Mouse (Mus musculus): Measurements from ENCODE around the gene Gja8.
A peak's percentile ranks its signal among the peaks of the same experiment; 100 is the strongest.

Gene Gja8

DNA sequence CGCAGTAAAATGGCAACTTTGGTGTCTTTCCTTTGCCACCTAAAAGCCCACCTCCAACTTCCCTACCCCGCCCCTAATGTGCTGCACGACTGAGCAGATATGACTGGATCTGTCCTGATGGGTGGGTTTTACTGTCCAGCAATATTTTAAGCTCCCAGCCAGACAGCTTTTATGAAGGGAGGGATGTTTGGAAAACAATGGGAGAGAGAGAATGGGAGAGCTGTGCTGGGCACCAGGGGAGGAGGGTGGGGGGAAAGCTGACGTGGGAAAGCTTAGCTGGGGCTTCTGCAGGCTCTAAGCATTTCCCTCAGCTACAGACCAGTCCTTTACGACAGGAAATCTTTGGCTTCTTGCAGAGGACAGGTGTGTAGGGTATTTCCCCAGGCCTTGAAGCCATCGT is at the start of gene Gja8:
TSS of gene Gja8 (minus strand) at position 101 of the 400 bp plus-strand sequence.
- no peak for DNase-seq (ENCODE audit: low spot score)

DNA sequence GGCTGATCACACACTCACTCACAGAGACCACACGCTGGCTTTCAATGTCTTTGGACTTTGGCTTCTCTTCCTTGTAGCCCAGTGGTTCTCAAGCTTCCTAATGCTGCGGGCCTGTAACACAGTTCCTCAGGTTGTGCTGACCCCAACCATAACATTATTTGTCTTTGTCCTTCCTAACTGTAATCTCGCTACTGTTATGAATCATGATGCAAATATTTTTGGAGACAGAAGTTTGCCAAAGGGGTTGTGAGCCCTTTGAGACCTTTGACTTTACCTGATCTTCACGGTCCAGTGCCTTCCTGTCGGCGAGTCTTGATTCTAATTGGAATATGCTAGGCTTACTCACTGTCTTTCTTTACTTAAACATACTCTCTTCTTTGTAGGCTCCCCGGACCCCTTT is 48.6 kb upstream of the Gja8 start:
- no peak for DNase-seq (ENCODE audit: low spot score)

DNA sequence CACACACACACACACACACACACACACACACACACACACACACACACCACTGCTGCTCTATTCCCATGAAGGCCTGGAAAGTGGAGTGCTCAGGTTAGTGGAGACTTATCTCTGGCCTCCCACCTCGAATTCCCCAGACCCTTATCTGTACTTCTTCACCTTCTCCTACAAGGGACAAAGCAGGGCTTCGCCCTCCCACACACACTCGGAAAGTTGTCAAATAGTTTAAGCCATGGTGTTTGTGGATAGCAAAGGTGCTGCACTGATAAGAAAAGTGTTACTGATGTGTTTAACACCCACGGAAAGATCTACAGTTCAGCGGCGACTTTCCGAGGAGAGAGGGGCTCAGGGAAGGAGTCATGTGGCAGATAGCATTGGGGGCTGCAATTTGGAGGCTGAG is 45.2 kb upstream of the Gja8 start:
- no peak for DNase-seq (ENCODE audit: low spot score)

DNA sequence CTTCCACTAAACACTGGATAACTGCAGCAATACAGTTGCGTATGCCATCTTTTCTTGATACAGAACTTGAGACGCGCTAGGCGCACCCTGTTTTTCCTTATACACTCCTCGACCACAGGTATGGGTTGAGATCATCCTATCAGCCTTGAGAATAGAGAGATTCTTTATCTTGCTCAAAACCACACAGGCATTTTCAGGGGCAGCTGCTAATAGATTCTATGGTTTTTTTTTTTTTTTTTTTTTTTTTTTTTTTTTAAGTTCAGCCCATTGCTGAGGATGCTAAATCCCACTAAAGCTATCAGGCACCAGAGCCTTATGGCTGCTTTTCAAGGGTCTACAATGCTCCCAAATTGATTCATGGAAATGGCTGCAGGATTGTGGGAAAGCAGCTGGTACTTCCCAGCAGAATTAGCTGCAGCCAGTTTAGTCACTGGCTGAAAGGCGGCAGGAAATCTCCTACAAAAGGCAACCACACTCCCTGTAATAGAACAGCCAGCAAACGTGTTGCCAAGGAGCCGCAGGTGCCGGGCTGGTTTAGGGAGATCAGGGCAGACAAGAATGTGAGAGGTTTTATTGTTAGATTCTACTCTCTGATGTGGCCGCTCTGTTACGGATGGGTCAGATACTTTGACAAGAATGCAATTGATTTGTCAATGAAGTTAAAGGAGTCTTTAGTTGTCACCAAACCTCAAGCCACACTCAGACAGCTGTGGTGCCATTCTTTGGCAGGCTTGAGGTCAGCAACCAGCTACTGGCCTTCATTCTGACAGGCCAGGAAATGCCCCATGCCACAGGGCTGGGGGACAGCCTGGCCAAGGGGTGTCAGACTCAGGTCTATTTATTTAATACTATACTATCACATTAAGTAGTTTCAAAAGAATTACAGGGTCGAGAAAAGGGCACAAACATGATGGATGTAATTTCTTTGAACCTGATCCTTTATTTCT is 37.5 kb upstream of the Gja8 start:
- no peak for DNase-seq (ENCODE audit: low spot score)

DNA sequence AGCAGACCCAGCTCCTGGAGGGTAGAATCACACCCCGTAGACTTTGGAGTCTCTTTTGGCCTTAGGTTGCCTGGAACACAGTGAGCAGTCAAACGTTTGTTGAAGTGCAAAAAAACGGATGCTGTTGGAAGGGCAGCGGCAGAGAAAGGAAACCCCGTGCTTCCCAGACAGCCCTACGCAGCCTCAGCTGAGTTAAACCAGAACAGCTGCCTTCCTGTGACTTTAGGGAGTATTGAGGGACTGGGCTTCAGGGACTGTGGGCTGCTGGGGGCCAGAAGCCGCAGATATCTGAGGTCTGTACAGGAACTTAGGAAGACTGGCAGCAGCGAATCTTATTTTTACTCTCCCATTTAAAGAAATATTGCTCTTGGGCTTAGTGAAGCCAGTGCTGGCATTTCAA is 34.8 kb upstream of the Gja8 start:
- DNase-seq (ENCODE audit: low spot score), result no peak

DNA sequence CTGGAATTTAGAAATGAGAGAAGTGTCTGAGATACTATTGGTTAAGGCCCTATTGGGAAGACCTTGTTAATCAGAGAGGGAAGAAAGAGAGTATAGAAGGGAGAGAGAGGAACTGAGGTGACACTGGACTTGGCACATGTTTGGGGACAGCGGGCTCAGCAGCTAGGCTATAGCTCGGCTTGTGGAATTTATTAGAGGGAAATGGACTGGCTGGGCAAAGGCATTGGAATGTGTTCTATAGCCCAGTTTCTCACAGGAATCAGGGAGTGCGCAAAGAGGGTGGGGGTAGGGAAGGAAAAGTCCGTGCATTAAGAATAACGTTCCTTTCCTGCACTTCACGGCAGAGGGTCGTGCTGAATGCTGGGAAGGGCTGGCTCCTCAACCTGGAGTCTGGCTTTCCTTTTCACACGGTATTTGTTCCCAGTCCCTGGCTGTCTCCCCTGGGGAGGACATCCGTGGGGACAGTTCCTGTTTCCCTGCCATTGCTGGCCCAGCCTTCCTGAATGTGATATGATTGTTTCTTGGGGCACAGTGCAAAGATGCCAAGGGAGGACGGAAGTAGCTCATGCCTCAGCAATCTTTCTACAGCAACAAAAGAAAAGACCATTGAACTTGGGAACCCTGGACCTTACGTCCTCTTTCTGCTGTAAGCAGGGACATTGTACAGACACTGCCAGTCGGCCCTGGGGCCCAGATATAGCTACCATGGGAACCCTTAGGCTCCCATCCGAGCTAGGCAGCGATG is 27.8 kb upstream of the Gja8 start:
- DNase-seq (ENCODE audit: low spot score), result no peak

DNA sequence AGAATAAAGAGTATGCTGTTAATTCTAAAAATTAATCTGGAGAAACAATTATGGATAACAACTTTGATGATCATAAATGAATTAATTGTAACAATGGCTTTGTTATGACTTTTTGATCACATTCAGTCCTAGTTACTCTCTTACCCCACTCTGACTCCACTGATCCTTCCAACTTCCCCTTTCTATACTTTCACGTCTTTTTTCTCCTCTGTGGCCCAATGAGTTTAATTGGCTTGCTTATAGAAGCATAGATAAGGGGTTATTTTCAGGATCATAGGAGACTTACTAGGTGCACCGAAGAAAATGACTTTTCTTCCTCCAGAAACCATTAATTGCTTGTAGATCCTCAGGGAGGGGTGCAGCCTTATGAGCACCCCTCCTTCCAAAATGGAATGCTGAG is 16.9 kb upstream of the Gja8 start:
- no peak for DNase-seq (ENCODE audit: low spot score)

DNA sequence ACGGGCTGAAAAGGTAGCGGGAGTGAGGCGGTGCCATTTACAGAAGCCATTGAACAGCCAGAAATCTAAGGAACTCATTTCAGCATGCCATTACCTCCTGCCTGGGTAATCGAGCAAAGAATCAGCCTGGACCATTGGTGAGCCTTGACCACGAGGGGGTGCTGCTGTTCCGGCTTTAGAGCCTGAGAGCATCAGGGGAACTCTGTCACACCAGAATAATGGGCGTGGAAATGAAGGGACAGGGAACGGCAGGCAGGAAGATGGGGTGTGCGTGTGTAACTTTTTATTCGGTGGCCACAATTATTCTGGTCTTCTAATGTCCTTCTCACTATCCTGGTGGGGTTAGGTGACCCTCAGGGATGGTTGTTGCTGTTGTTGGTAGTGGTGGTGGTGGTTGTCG is 12.9 kb upstream of the Gja8 start:
- DNase-seq (ENCODE audit: low spot score), result peak; percentile 81

DNA sequence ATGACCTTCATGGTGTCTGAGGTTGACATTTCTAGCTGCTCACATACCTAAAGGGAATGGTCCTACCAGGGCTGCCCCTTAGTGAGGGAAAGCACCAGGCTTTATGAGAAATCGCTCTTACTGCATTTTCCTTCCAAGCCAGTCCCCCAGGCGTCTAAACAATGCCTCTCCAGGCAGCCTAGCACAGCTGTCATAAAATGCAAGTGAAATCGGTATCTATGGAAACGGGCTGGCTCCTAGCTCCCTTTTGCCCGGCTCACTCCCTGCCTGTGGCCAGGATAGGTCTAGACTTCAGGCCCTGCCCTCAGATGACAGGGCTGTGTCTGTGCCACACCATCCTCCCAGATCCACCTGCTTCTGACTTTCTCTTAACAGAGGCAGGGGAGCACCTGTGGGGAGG is 11.8 kb upstream of the Gja8 start:
- DNase-seq (ENCODE audit: low spot score), result no peak

DNA sequence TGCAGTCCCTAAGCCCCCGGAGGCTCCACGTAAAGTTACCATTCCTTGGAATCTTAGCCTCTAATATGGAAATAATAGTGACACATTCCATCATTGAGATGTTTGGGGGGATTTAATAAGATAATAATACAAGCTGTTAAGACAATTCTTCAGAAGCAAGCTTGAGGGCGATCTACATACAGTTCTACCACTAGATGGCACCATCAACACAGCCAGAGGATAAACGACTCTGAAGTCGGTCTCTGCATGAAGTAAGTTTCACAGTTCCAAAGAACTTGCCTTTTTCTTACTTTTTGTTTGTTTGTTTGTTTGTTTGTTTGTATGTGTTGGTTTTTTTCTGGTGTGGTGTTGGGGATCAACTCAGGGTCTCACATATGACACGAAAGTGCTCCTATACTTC is 10.4 kb upstream of the Gja8 start:
- DNase-seq (ENCODE audit: low spot score), result peak; percentile 29

DNA sequence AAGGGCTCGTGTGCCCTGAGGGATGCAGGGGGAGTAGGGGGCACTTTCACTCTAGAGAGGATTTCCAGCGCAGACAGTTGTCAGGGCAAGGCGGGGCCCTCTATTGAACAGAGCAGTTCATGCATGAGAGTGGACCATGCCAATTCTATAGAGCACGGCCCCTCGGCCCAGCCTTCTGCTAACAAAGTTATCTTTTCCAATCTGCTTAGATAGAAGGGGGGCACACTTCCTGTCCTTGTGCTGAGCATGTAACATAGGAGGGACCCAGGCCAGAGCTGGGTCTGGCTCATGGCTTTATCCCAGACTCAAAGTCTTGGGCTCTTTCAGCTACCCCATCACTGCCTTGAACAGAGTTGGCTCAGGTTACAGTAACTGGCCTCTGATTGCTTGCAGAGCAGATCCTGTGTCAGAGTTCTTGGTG is 5.5 kb upstream of the Gja8 start:
- DNase-seq (ENCODE audit: low spot score), result no peak

DNA sequence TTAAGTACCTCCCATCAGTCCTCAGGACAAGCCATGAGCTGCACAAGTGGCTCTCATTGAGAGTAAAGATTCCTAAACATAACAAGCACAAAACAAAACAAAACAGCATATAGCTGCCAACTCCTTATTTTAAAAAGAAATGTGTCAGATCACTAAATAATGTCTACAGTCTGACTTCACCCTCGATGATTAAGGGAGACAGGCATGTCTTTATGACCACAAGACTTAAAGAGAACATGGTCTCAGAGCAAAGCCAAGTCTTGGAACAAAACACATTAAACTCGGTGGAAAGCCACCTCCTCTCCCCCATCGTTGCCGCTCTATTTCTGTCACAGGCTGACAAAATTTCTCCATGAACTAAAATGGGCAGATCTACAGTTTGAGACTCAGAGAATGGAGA is 1.2 kb downstream of the Gja8 start:
- DNase-seq (ENCODE audit: low spot score), result no peak

DNA sequence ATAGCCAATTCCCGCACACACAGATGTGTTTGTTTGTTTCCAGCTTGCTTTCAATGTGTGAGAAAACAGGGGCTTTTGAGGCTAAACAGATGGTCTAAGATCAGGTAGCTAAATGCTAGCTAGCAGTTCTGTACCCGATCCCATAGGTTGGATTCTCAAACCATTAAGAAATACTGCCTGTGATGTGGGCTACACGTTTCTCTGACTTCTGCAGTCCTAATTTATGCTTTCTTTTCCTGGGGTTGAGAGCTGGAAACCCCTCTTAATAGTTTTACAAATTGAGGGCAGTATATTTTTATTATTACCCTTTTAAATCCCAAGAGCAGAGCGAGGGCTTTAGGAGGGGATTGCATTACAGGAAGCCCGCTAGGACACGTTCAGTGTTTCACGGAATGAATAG is 4.8 kb downstream of the Gja8 start:
- DNase-seq (ENCODE audit: low spot score), result no peak

DNA sequence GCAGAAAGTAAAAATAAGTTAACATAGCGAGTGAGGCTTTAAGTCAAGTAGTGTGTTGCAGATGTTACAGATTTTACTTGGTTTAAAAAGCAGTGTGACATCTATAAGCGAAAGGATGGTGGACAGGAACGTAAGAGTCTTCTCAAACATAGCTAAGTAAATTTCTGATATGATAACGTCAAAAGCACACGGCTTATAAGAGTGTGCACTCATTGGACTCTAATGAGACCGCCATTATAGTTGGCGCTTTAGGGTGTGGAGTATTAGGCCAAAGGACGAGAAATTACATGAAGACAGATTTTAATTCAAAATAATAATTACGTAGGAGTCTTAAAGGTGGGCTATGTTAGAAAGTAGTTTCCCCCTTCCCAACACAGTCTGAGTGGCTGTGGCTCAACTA is 20.2 kb downstream of the Gja8 start:
- DNase-seq (ENCODE audit: low spot score), result no peak

DNA sequence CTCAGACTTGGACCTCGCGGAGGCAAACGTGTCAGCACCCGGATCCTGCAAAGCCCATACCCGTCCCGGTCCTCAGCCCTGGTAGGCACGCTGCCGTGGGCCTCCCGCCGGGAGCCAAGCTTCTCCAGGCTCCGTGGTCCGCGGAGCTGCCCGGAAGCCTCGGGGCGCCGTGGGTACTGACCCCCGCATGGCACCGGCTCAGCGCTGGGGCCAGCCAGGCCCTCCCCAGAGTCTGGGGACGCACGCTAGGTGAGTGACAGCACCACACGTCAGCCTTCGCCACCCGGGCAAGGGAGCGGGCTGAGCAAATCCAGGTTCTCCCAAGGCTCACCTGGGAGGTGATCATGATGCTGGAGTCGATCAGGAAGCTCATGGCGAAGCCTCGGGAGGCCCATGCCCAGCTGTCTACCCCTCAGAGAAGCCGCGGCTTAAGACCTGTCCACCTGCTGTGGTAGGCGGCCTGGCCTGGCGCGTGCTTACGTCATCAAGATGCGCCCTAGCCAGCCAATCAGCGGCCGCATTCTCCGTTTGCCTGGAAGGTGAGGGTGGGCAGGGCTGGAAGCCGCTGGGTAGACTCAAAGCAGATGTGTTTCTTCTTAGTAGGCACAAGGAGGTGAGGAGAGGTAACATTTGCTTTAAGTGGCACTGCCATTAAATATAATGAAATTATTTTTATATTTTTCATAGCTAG is 20.8 kb downstream of the Gja8 start, which contains the start of gene Gpr89:
TSS of gene Gpr89 (minus strand) at position 496 of the 691 bp plus-strand sequence.
- peak; percentile 80 for DNase-seq (ENCODE audit: low spot score)

DNA sequence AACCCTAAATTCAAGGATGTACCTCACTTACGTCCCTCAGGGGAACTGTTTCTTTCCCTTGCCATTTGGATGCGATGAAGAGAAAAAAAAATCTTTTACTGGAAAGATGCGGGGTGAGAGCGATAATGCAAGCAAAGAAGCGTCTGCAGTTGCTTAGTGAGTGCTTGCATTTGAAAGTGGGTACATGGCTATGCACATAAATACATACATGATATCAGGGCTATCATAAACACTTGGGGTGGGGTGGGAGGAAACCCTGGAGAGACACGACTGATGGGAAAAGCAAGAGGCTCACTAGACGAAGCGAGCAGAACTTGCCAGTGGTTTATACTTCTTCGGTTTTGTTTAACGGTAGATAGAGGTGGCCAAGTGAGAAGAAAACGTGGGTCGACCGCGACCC is 21.4 kb downstream of the Gja8 start, which contains the start of gene Gja5:
TSS of gene Gja5 (plus strand) at position 301 of the 400 bp plus-strand sequence.
- DNase-seq (ENCODE audit: low spot score), result no peak

DNA sequence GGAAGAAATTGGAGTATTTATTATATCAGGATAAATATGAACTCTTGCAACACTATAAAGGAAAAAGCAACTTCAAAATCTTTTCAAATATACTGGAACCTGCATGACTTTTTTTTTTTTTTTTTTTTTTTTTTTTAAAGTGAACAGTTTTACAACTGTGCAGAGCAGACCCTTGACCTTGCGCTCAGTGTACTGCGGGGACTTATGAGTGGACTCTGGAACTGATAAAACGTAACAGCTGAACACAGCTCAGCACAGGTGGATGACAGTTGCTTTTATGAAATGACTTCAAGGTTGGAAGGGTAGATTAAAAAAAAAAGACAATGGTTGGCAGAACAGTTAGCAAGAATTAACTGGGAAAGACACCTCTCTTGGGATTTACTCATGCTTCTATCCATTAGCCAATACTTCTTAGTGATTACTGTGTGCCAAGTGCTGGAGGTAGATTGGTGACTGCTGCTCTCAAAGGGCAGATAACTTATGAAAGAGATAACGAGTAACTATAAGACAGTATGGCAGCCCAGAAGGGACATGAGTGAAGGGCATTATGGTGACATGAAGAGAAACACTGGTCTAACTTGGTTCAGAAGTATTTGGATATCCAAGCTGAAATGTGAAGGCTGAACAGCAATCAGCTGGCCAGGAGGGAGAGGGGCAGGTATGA is 23.4 kb downstream of the Gja8 start:
- DNase-seq (ENCODE audit: low spot score), result no peak

DNA sequence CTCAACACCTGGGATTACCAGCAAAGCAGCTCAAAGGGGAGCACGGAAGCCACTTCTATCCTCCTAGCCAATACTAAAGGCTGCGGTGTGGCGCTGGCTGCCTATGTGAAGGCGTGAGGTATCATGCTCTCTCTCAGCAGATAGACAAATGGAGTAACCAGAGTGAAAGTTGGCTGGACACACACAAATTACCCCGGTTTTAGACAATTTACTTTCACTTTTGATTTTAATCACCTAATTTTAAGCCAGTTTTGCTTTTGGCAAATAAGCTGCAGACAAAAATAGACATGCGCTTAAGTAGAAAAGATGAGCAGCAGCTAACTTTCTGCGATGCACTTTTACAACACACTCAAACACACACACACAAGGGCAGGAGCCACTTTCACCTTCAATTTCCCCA is 42.1 kb downstream of the Gja8 start:
- no peak for DNase-seq (ENCODE audit: low spot score)

DNA sequence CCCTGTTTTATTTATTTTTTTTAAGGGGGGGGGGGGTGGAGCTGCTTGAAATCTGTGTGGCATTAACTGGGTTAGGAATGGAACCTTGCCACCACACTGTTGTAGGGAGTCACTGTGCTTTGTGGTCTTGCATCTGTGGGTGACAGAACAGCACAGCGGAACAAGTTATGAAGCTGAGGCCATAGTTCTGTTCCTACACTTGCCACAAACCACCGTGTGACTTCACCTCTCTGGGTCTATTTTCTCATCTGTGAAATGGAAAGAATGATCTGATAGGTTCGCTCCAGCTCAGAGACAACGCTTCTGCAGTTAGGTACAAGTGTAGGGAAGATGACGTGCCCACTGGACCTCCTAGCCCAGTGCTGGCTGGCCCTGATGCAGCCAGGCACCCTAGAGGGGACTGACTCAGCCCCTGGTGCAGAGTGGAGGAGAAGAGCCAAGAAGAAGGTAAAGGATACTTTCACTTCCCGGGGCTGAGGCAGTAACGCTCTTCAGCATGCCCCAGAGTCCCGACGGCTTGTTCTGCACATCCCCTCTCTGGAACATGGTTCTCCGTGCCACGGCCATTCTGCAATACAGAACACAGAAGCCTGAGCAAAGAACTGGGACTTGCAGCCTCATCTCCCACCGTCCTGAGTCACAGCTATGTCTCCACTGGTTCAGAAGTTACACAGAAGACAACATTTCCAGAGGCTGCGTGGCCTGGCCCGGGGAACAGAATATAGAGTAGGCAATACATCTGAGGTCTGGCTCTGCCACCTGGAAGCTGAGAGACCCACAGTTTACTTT is 43.6 kb downstream of the Gja8 start:
- DNase-seq (ENCODE audit: low spot score), result no peak

DNA sequence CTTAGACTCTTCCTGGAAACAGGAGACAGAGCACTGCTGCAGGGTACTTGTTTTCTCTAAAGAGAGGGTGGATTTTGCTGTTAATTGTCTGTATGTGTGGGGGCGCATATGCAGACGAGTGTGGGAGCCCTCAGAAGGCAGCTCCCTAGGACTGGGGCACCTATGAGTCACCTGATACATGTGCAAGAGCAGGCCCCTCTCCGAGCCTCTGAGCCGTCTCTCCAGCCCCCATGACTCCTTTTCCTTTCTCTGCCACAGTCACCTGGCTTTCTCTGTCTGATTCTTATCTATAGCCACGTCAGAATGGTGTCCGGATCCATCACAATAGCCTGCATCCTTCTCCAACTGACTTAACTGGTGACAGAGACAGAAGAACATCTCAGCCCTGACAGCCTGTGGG is 44.3 kb downstream of the Gja8 start:
- DNase-seq (ENCODE audit: low spot score), result no peak

DNA sequence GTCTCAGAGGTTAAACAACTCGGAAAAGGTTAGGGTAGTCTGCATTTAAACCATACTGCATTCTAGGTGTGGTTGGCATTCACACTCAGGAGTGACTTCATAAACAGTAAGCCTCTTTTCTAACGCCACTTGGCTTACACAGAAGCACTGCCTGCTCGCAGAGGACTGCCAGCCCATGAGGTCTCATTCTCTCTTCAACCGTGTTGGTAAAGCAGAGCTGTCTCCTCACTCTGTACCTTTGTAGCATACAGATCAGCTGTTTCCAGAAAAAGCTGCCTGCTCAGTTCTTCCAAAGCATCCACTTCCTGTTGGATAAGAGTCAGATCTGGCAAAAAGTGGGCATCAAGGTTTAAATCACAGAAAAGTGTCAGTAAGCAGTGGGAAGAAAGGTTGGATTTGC is 45.4 kb downstream of the Gja8 start:
- DNase-seq (ENCODE audit: low spot score), result no peak

All from layer of hippocampus, adult 9-10 months (tissue).